ENCODE assay signal across 23 mouse cellular contexts in genomic region chr9:91399976-91400375, GRCm38 (mm10). TPM values are rescaled to one million over a fixed set of nuclear protein-coding genes. Genes with fewer than 3 reads are reported as not detected.
"Had no signal": no experiment of that assay in that cellular context is flagged by ENCODE, and none has a peak within 500 bp of the region (broad histone marks: within the 10 kb centered on the region; RNA-seq: fewer than 3 reads in every experiment).

No protein-coding gene starts in this region.

- H3K27ac ChIP-seq: limb, embryonic 10.5 days; limb, embryonic 13.5 days; liver, embryonic 12.5 days; liver, embryonic 15.5 days; lung, embryonic 15.5 days; midbrain, embryonic 12.5 days; stomach, embryonic 15.5 days had no signal

- H3K9me3 ChIP-seq: limb, embryonic 10.5 days; limb, embryonic 13.5 days; liver, embryonic 12.5 days; liver, embryonic 15.5 days; lung, embryonic 15.5 days; midbrain, embryonic 12.5 days; stomach, embryonic 15.5 days had no signal

- H3K4me1 ChIP-seq: limb, embryonic 10.5 days; limb, embryonic 13.5 days; liver, embryonic 12.5 days; liver, embryonic 15.5 days; lung, embryonic 15.5 days; megakaryocyte, embryonic 14.5 days; stomach, embryonic 15.5 days had no signal

- H3K36me3 ChIP-seq: limb, embryonic 10.5 days; limb, embryonic 13.5 days; liver, embryonic 12.5 days; liver, embryonic 15.5 days; lung, embryonic 15.5 days; midbrain, embryonic 12.5 days; stomach, embryonic 15.5 days had no signal

- H3K4me2 ChIP-seq: limb, embryonic 13.5 days; liver, embryonic 12.5 days; liver, embryonic 15.5 days; lung, embryonic 15.5 days; midbrain, embryonic 12.5 days; stomach, embryonic 15.5 days had no signal

- H3K9ac ChIP-seq: limb, embryonic 13.5 days; liver, embryonic 12.5 days; liver, embryonic 15.5 days; lung, embryonic 15.5 days; midbrain, embryonic 12.5 days; stomach, embryonic 15.5 days had no signal

- DNase-seq: kidney, adult 18-20 months; kidney, adult 9 months; kidney, postnatal 14 days; kidney, postnatal 4 days; liver; lung, adult 18-20 months; lung, postnatal 10 days; lung, postnatal 36 days; retina, postnatal 1 day; right cerebral cortex, postnatal 25 days; spleen, adult 18-20 months; thymus, postnatal 25 days had no signal

- ATAC-seq: liver, embryonic 12.5 days had no signal

- H3K4me3 ChIP-seq: limb, embryonic 10.5 days; limb, embryonic 13.5 days; liver, embryonic 12.5 days; liver, embryonic 15.5 days; lung, embryonic 15.5 days; megakaryocyte, embryonic 14.5 days; midbrain, embryonic 12.5 days; myocyte; stomach, embryonic 15.5 days had no signal

RNA-seq across cellular contexts. Expression of gene Zic1, which starts 34.4 kb away (rescaled TPM):
- polyA plus RNA-seq: kidney, embryonic 16.5 days; liver, embryonic 12.5 days; thymus, postnatal 0 days had no signal

RNA-seq across cellular contexts. Expression of gene Zic4, which starts 37.8 kb away (rescaled TPM):
- polyA plus RNA-seq: kidney, embryonic 16.5 days; liver, embryonic 12.5 days; liver, embryonic 15.5 days; lung, embryonic 15.5 days; thymus, postnatal 0 days had no signal
